Mouse (Mus musculus): ENCODE measurements around the gene Cdk16.
"Not testable (repeated sequence)": the region's sequence is repeated elsewhere in the genome, so short reads cannot be mapped to it uniquely, and the experiment has no call there.

Cdk16 gene

GRCm38 (mm10) chrX:20687519-20688067 lies at the start of gene Cdk16:
Gene Cdk16 (plus strand): TSS chrX:20687954.
- peak; percentile 95 for DNase-seq

- DNase-seq: no peak
Observed at GRCm38 (mm10) chrX:20638141-20638540, 49.6 kb upstream of the Cdk16 start.

GRCm38 (mm10) chrX:20644780-20645179 lies 43.0 kb upstream of the Cdk16 start:
- no peak for DNase-seq

- no peak for DNase-seq
Observed at GRCm38 (mm10) chrX:20657593-20657992, 30.2 kb upstream of the Cdk16 start.

GRCm38 (mm10) chrX:20658026-20658652 lies 29.6 kb upstream of the Cdk16 start, which contains the start of gene Uba1:
Gene Uba1 (plus strand): TSS chrX:20658326.
- peak; percentile 93 for DNase-seq

GRCm38 (mm10) chrX:20658891-20659406 lies 28.8 kb upstream of the Cdk16 start:
- DNase-seq: no peak

- DNase-seq: no peak
Observed at GRCm38 (mm10) chrX:20662317-20662715, 25.4 kb upstream of the Cdk16 start.

GRCm38 (mm10) chrX:20662716-20663443 lies 24.9 kb upstream of the Cdk16 start:
- peak; percentile 95 for DNase-seq

- no peak for DNase-seq
Observed at GRCm38 (mm10) chrX:20663444-20663790, 24.3 kb upstream of the Cdk16 start.

- peak; percentile 93 for DNase-seq
Observed at GRCm38 (mm10) chrX:20688068-20688547, 354 bp downstream of the Cdk16 start.

- peak; percentile 87 for DNase-seq
Observed at GRCm38 (mm10) chrX:20688615-20689014, 861 bp downstream of the Cdk16 start.

GRCm38 (mm10) chrX:20691566-20691965 lies 3.8 kb downstream of the Cdk16 start:
- no peak for DNase-seq

- peak; percentile 2 for DNase-seq
Observed at GRCm38 (mm10) chrX:20692616-20693015, 4.9 kb downstream of the Cdk16 start.

GRCm38 (mm10) chrX:20695842-20696241 lies 8.1 kb downstream of the Cdk16 start:
- DNase-seq: no peak

GRCm38 (mm10) chrX:20703741-20704290 lies 16.1 kb downstream of the Cdk16 start, which contains the start of gene Usp11:
Gene Usp11 (plus strand): TSS chrX:20703906.
- DNase-seq: peak; percentile 88

GRCm38 (mm10) chrX:20704295-20705082 lies 16.7 kb downstream of the Cdk16 start:
- DNase-seq: peak; percentile 87

- DNase-seq: no peak
Observed at GRCm38 (mm10) chrX:20705083-20705402, 17.3 kb downstream of the Cdk16 start.

- DNase-seq: no peak
Observed at GRCm38 (mm10) chrX:20728681-20729080, 40.9 kb downstream of the Cdk16 start.

GRCm38 (mm10) chrX:20730048-20730447 lies 42.3 kb downstream of the Cdk16 start:
- DNase-seq: not testable (repeated sequence)

GRCm38 (mm10) chrX:20736479-20736878 lies 48.7 kb downstream of the Cdk16 start:
- DNase-seq: no peak

- no peak for DNase-seq
Observed at GRCm38 (mm10) chrX:20748829-20749228, 61.1 kb downstream of the Cdk16 start.

All from retina, postnatal 1 day (tissue).